Mouse (Mus musculus) spleen, adult 2 months (tissue): ENCODE data around the gene Stat5a.

ENCODE experiments used
- CTCF ChIP-seq: fragments of 200-500 bp; IDR thresholded peaks from 2 replicates; pipeline ENCODE4 v1.5.1; 2011; ENCODE audit warnings: mild to moderate bottlenecking, inconsistent platforms; ENCODE audit not compliant: insufficient read depth, insufficient read length, insufficient replicate concordance; ENCODE audit errors: extremely low read depth
- POLR2A ChIP-seq: fragments of 200-500 bp; IDR thresholded peaks from 2 replicates; pipeline ENCODE4 v1.6.1; 2011; ENCODE audit warnings: low read depth, low read length, inconsistent platforms

- TF ChIP-seq CTCF, result no peak
- TF ChIP-seq POLR2A, result no peak
These were observed 6.5 kb downstream of the Stat5a start for GRCm38 (mm10) chr11:100865618-100866017.
